ENCODE assay signal across 10 mouse cellular contexts in the genomic region with DNA sequence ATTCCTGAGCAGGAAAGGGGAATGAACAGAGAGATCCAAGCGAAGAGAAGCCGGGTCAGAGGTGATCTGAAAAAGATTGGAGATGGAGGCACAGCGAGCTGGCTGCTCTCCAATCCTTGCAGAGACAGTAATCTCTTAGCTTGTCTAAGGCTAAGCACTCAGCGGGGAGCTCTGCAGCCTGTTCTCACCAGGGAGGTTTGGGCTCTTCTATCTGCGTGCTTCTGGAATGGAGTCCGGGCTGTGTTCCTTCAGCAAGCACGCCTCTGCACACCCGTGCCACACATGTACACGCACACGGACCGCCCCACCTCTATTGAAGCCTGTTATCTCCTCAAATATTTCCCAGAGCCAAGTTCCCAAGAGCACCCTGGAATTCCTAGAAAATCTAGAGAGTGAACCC.
A peak's percentile ranks its signal among the peaks of the same experiment; 100 is the strongest.
DNase-seq lines count a peak whose midpoint lies in the region; ATAC-seq lines count a peak whose summit lies in the region.
"Had no signal": no experiment of that assay in that cellular context is flagged by ENCODE, and none has a peak within 500 bp of the region (broad histone marks: within the 10 kb centered on the region; RNA-seq: fewer than 3 reads in every experiment).

No protein-coding gene starts in this region.

- peak; percentile 42 for DNase-seq in embryonic facial prominence, embryonic 14.5 days (ENCODE audit: low spot score)
- no peak for DNase-seq in embryonic facial prominence, embryonic 10.5 days (ENCODE audit: low spot score)
- DNase-seq in kidney, postnatal 14 days: peak; percentile 24
- DNase-seq in embryo, embryonic 11 days: peak; percentile 18
- DNase-seq in cerebellum, adult 9-10 months: no peak
- DNase-seq: gastrocnemius, postnatal 10 days; lung, postnatal 14 days had no signal

- no peak for ATAC-seq in embryonic facial prominence, embryonic 14.5 days (ENCODE audit: low read depth)
- ATAC-seq in kidney, embryonic 14.5 days (ENCODE audit: low FRiP score, low TSS enrichment): no peak
- no peak for ATAC-seq in midbrain, embryonic 15.5 days (replicated peaks)
- ATAC-seq in erythroid progenitor cell, adult 5-6 weeks (replicated peaks; ENCODE audit: low FRiP score, poor library complexity, severe bottlenecking): no peak

- H3K27me3 ChIP-seq in embryonic facial prominence, embryonic 14.5 days (replicated peaks; ENCODE audit: control insufficient read depth, insufficient read depth, low read length): no peaks in the 10 kb centered on the region; the same call in 1 of the 2 replicates
- H3K27me3 ChIP-seq in embryonic facial prominence, embryonic 10.5 days (replicated peaks; ENCODE audit: low read depth, poor library complexity, severe bottlenecking): peaks cover 62% of the 10 kb centered on the region
- H3K27me3 ChIP-seq in kidney, embryonic 14.5 days (ENCODE audit: control insufficient read depth, insufficient read depth, low read length): peaks cover 12% of the 10 kb centered on the region; the same call in 1 of the 2 replicates
- no peaks in the 10 kb centered on the region for H3K27me3 ChIP-seq in midbrain, embryonic 15.5 days (replicated peaks)

- H3K9ac ChIP-seq in embryonic facial prominence, embryonic 14.5 days (ENCODE audit: low read depth, low read length): no peak overlapping the region
- H3K9ac ChIP-seq in kidney, embryonic 14.5 days (ENCODE audit: low read depth, low read length): no peak overlapping the region
- H3K9ac ChIP-seq in midbrain, embryonic 15.5 days: no peak overlapping the region

- no peaks in the 10 kb centered on the region for H3K4me1 ChIP-seq in embryonic facial prominence, embryonic 14.5 days (ENCODE audit: control insufficient read depth, insufficient read depth, low read length)
- H3K4me1 ChIP-seq in embryonic facial prominence, embryonic 10.5 days: peaks cover 9% of the 10 kb centered on the region
- no peaks in the 10 kb centered on the region for H3K4me1 ChIP-seq in kidney, embryonic 14.5 days (ENCODE audit: control insufficient read depth, insufficient read depth, low read length)
- peaks cover 34% of the 10 kb centered on the region for H3K4me1 ChIP-seq in midbrain, embryonic 15.5 days

- H3K9me3 ChIP-seq in embryonic facial prominence, embryonic 14.5 days (ENCODE audit: control insufficient read depth, low read length): no peaks in the 10 kb centered on the region
- no peaks in the 10 kb centered on the region for H3K9me3 ChIP-seq in embryonic facial prominence, embryonic 10.5 days
- H3K9me3 ChIP-seq in kidney, embryonic 14.5 days (ENCODE audit: control insufficient read depth, low read length): no peaks in the 10 kb centered on the region
- H3K9me3 ChIP-seq in midbrain, embryonic 15.5 days: no peaks in the 10 kb centered on the region

- H3K36me3 ChIP-seq in embryonic facial prominence, embryonic 14.5 days (ENCODE audit: control insufficient read depth, insufficient read depth, low read length): no peaks in the 10 kb centered on the region
- H3K36me3 ChIP-seq in embryonic facial prominence, embryonic 10.5 days (replicated peaks): no peaks in the 10 kb centered on the region
- H3K36me3 ChIP-seq in kidney, embryonic 14.5 days (ENCODE audit: control insufficient read depth, insufficient read depth, low read length): no peaks in the 10 kb centered on the region
- no peaks in the 10 kb centered on the region for H3K36me3 ChIP-seq in midbrain, embryonic 15.5 days (replicated peaks)

- H3K27ac ChIP-seq in embryonic facial prominence, embryonic 14.5 days (replicated peaks; ENCODE audit: low read depth, low read length): no peak overlapping the region
- no peak overlapping the region for H3K27ac ChIP-seq in embryonic facial prominence, embryonic 10.5 days (replicated peaks)
- no peak overlapping the region for H3K27ac ChIP-seq in kidney, embryonic 14.5 days (ENCODE audit: low read depth, low read length)
- H3K27ac ChIP-seq in midbrain, embryonic 15.5 days: peak overlapping the region; percentile 28; the same call in 1 of the 2 replicates

- 12% methylated on average over 11 of the region's 11 CpGs for WGBS in embryonic facial prominence, embryonic 14.5 days
- WGBS in embryonic facial prominence, embryonic 10.5 days: 27% methylated on average over 11 of the region's 11 CpGs
- WGBS in kidney, embryonic 14.5 days: 47% methylated on average over 11 of the region's 11 CpGs
- WGBS in midbrain, embryonic 15.5 days: 11% methylated on average over 11 of the region's 11 CpGs

- H3K4me2 ChIP-seq in embryonic facial prominence, embryonic 14.5 days (ENCODE audit: low read depth, low read length): no peak overlapping the region
- no peak overlapping the region for H3K4me2 ChIP-seq in kidney, embryonic 14.5 days (replicated peaks; ENCODE audit: low read depth, low read length)
- H3K4me2 ChIP-seq in midbrain, embryonic 15.5 days: 0 out of 2 replicates have a peak overlapping the region, but pooled peaks have one; percentile 3

- no peak overlapping the region for H3K4me3 ChIP-seq in embryonic facial prominence, embryonic 14.5 days (ENCODE audit: low read depth, low read length)
- no peak overlapping the region for H3K4me3 ChIP-seq in embryonic facial prominence, embryonic 10.5 days
- H3K4me3 ChIP-seq in kidney, embryonic 14.5 days (ENCODE audit: low read length): no peak overlapping the region
- no peak overlapping the region for H3K4me3 ChIP-seq in midbrain, embryonic 15.5 days

Comparison
In these comparisons a context has a peak if more than half of its experiments do, and no peak if none do; other contexts are left out.
1. DNase-seq: peak in embryonic facial prominence, embryonic 14.5 days (single experiment), kidney, postnatal 14 days (single experiment) and embryo, embryonic 11 days (single experiment); none in embryonic facial prominence, embryonic 10.5 days (single experiment) and cerebellum, adult 9-10 months (single experiment).